Mouse (Mus musculus): ENCODE results near the gene Krtap5-2. TPM values are rescaled to one million over a fixed set of nuclear protein-coding genes. Genes with fewer than 3 reads are reported as not detected.
"Not testable (repeated sequence)": the region's sequence is repeated elsewhere in the genome, so short reads cannot be mapped to it uniquely, and the experiment has no call there.

Krtap5-2 gene
- polyA plus RNA-seq (2012; ENCODE audit: insufficient read depth, insufficient read length, missing spikeins), result not detected in 2 replicates

GRCm38 (mm10) chr7:142175905-142176304 is at the start of gene Krtap5-2:
TSS of gene Krtap5-2 (minus strand) at chr7:142176005.
- not testable (repeated sequence) for H3K4me3 ChIP-seq (ENCODE audit: insufficient read depth, low read length); H3K4me1 ChIP-seq (ENCODE audit: control insufficient read depth, insufficient read depth, low read length); H3K27ac ChIP-seq (ENCODE audit: insufficient read depth, low read depth, low read length)

- H3K27ac ChIP-seq (ENCODE audit: insufficient read depth, low read depth, low read length), result no peak overlapping the region
- H3K4me1 ChIP-seq (ENCODE audit: control insufficient read depth, insufficient read depth, low read length), result no peaks in the 10 kb centered on the region
- TF ChIP-seq POLR2A (IDR thresholded peaks at IDR 0.05; ENCODE audit: borderline replicate concordance, low read depth, low read length), result no peak
- no peak overlapping the region for H3K4me3 ChIP-seq (ENCODE audit: insufficient read depth, low read length)
These were observed 48.7 kb upstream of the Krtap5-2 start for GRCm38 (mm10) chr7:142224518-142224917.

GRCm38 (mm10) chr7:142212136-142212535 is 36.3 kb upstream of the Krtap5-2 start:
- H3K4me3 ChIP-seq (ENCODE audit: insufficient read depth, low read length); H3K4me1 ChIP-seq (ENCODE audit: control insufficient read depth, insufficient read depth, low read length); H3K27ac ChIP-seq (ENCODE audit: insufficient read depth, low read depth, low read length): not testable (repeated sequence)

- H3K4me3 ChIP-seq (ENCODE audit: insufficient read depth, low read length), result no peak within 1 kb of the TSS
- no peak within 1 kb of the TSS for H3K27ac ChIP-seq (ENCODE audit: insufficient read depth, low read depth, low read length)
- no peaks in the 10 kb centered on the region for H3K4me1 ChIP-seq (ENCODE audit: control insufficient read depth, insufficient read depth, low read length)
- no peak for TF ChIP-seq POLR2A (IDR thresholded peaks at IDR 0.05; ENCODE audit: borderline replicate concordance, low read depth, low read length)
- no peak for TF ChIP-seq CTCF (IDR thresholded peaks at IDR 0.05; ENCODE audit: low read depth, low read length)
These were observed 35.8 kb upstream of the Krtap5-2 start, which contains the start of gene Gm7579 for GRCm38 (mm10) chr7:142211559-142211958. TSS of gene Gm7579 (plus strand) at chr7:142211859.

GRCm38 (mm10) chr7:142206891-142207290 is 31.1 kb upstream of the Krtap5-2 start:
- not testable (repeated sequence) for H3K27ac ChIP-seq (ENCODE audit: insufficient read depth, low read depth, low read length); H3K4me3 ChIP-seq (ENCODE audit: insufficient read depth, low read length); H3K4me1 ChIP-seq (ENCODE audit: control insufficient read depth, insufficient read depth, low read length)

- Histone ChIP-seq H3K27ac (ENCODE audit: insufficient read depth, low read depth, low read length) (no peak overlapping the region), H3K4me1 (ENCODE audit: control insufficient read depth, insufficient read depth, low read length) (no peaks in the 10 kb centered on the region), H3K4me3 (ENCODE audit: insufficient read depth, low read length) (no peak overlapping the region)
- no peak for TF ChIP-seq CTCF (IDR thresholded peaks at IDR 0.05; ENCODE audit: low read depth, low read length)
- no peak for TF ChIP-seq POLR2A (IDR thresholded peaks at IDR 0.05; ENCODE audit: borderline replicate concordance, low read depth, low read length)
These were observed 29.7 kb upstream of the Krtap5-2 start for GRCm38 (mm10) chr7:142205488-142205887.

GRCm38 (mm10) chr7:142201064-142201463 is 25.3 kb upstream of the Krtap5-2 start, which contains the start of gene Krtap5-3:
TSS of gene Krtap5-3 (plus strand) at chr7:142201364.
- TF ChIP-seq CTCF (IDR thresholded peaks at IDR 0.05; ENCODE audit: low read depth, low read length) (no peak), POLR2A (IDR thresholded peaks at IDR 0.05; ENCODE audit: borderline replicate concordance, low read depth, low read length) (no peak)
- H3K27ac ChIP-seq (ENCODE audit: insufficient read depth, low read depth, low read length), result no peak within 1 kb of the TSS
- no peak within 1 kb of the TSS for H3K4me3 ChIP-seq (ENCODE audit: insufficient read depth, low read length)
- H3K4me1 ChIP-seq (ENCODE audit: control insufficient read depth, insufficient read depth, low read length), result 0 out of 2 replicates have a peak, but pooled peaks cover 2% of the 10 kb centered on the region

GRCm38 (mm10) chr7:142198748-142199147 is 22.9 kb upstream of the Krtap5-2 start:
- TF ChIP-seq POLR2A (IDR thresholded peaks at IDR 0.05; ENCODE audit: borderline replicate concordance, low read depth, low read length) (no peak), CTCF (IDR thresholded peaks at IDR 0.05; ENCODE audit: low read depth, low read length) (no peak)
- H3K4me3 ChIP-seq (ENCODE audit: insufficient read depth, low read length), result no peak overlapping the region
- no peak overlapping the region for H3K27ac ChIP-seq (ENCODE audit: insufficient read depth, low read depth, low read length)
- 0 out of 2 replicates have a peak, but pooled peaks cover 2% of the 10 kb centered on the region for H3K4me1 ChIP-seq (ENCODE audit: control insufficient read depth, insufficient read depth, low read length)

- TF ChIP-seq POLR2A (IDR thresholded peaks at IDR 0.05; ENCODE audit: borderline replicate concordance, low read depth, low read length), result no peak
- TF ChIP-seq CTCF (IDR thresholded peaks at IDR 0.05; ENCODE audit: low read depth, low read length), result no peak
- Histone ChIP-seq H3K4me1 (ENCODE audit: control insufficient read depth, insufficient read depth, low read length) (no peaks in the 10 kb centered on the region), H3K4me3 (ENCODE audit: insufficient read depth, low read length) (no peak within 1 kb of the TSS), H3K27ac (ENCODE audit: insufficient read depth, low read depth, low read length) (no peak within 1 kb of the TSS)
These were observed 14.5 kb upstream of the Krtap5-2 start, which contains the start of gene Gm10153 for GRCm38 (mm10) chr7:142190289-142190688. TSS of gene Gm10153 (minus strand) at chr7:142190389.

- TF ChIP-seq CTCF (IDR thresholded peaks at IDR 0.05; ENCODE audit: low read depth, low read length), result no peak
- TF ChIP-seq POLR2A (IDR thresholded peaks at IDR 0.05; ENCODE audit: borderline replicate concordance, low read depth, low read length), result no peak
- no peaks in the 10 kb centered on the region for H3K4me1 ChIP-seq (ENCODE audit: control insufficient read depth, insufficient read depth, low read length)
- no peak overlapping the region for H3K4me3 ChIP-seq (ENCODE audit: insufficient read depth, low read length)
- H3K27ac ChIP-seq (ENCODE audit: insufficient read depth, low read depth, low read length), result no peak overlapping the region
These were observed 12.4 kb upstream of the Krtap5-2 start for GRCm38 (mm10) chr7:142188156-142188555.

- no peak overlapping the region for H3K27ac ChIP-seq (ENCODE audit: insufficient read depth, low read depth, low read length)
- TF ChIP-seq POLR2A (IDR thresholded peaks at IDR 0.05; ENCODE audit: borderline replicate concordance, low read depth, low read length) (no peak), CTCF (IDR thresholded peaks at IDR 0.05; ENCODE audit: low read depth, low read length) (no peak)
- no peaks in the 10 kb centered on the region for H3K4me1 ChIP-seq (ENCODE audit: control insufficient read depth, insufficient read depth, low read length)
- no peak overlapping the region for H3K4me3 ChIP-seq (ENCODE audit: insufficient read depth, low read length)
These were observed 5.2 kb upstream of the Krtap5-2 start for GRCm38 (mm10) chr7:142181021-142181420.
